Mouse (Mus musculus): ENCODE results near the gene Wdhd1. TPM values are rescaled to one million over a fixed set of nuclear protein-coding genes. Genes with fewer than 3 reads are reported as not detected.

The Wdhd1 gene
- polyA plus RNA-seq, 1 experiment from 2014 or later = 18.1 TPM

DNA sequence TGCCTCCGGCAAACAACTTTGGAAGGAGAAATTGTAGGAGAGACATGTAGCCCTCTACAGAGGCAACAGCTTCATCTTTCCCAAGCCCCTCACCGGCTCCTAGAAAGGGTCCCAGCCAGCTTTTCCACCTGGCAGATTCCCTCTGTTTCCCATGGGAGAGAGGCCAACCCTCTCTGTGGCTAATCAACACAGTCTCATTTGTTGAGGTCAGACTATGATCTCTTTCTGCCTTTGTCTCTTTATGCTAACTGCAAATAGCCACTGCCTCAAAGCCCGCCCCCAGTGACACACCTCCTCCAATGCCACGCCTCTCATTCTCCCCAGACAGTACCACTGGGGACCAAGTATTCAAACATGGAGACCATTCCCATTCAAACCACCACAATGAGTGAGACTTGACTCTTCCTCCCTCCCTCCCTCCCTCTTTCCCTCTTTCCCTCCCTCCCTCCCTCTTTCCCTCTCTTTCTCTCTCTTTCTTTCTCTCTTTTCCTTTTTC lies 66.9 kb downstream of the Wdhd1 start:
- Histone ChIP-seq H3K4me2 (no peak overlapping the region), H3K4me3 (no peak overlapping the region), H3K9ac (no peak overlapping the region), H3K4me1 (no peaks in the 10 kb centered on the region), H3K36me3 (replicated peaks) (no peaks in the 10 kb centered on the region), H3K9me3 (no peaks in the 10 kb centered on the region), H3K27me3 (replicated peaks) (no peaks in the 10 kb centered on the region), H3K27ac (no peak overlapping the region)
- no peak for ATAC-seq (replicated peaks)
- 74% methylated on average over 4 of the region's 4 CpGs for WGBS

DNA sequence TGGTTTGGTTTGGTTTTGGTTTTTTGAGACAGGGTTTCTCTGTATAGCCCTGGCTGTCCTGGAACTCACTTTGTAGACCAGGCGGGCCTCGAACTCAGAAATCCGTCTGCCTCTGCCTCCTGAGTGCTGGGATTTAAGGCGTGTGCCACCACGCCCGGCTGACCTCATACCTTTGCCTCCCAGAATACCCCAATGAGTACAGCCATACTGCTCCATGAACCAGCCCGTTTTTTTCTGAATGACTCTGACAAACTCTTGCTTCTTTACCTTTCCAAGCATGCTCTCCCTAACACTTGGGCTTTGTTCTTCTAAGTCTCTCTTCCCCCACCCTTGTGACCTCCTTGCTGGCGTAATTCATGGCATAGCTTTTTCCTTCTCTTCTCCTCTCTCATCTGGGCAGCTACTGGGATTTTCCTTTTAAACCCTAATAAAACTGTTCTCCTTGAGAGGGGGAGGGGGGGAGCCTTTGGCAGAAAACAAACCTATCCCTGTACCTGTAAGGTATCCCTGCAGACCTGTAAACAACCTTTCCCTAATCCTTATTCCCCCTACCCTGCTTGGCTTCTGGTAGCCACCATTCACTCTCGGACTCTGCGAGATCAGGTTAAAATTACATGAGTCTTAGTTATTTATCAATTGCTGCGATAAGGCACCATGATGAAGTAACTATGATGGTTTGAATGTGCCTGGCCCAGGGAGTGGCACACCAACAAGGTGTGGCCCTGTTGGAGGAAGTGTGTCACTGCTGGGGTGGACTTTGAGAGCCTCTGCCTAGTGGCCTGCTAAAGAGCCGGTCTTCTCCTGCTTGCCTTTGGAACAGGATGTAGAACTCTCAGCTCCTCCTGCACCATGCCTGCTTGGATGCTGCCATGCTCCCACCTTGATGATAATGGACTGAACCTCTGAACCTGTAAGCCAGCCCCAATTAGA lies 67.8 kb downstream of the Wdhd1 start:
- Histone ChIP-seq H3K9me3 (no peaks in the 10 kb centered on the region), H3K36me3 (replicated peaks) (no peaks in the 10 kb centered on the region), H3K27me3 (replicated peaks) (no peaks in the 10 kb centered on the region), H3K9ac (no peak overlapping the region), H3K4me3 (no peak overlapping the region), H3K4me2 (no peak overlapping the region), H3K27ac (no peak overlapping the region), H3K4me1 (no peaks in the 10 kb centered on the region)
- ATAC-seq (replicated peaks) = no peak
- 92% methylated on average over 12 of the region's 12 CpGs for WGBS

DNA sequence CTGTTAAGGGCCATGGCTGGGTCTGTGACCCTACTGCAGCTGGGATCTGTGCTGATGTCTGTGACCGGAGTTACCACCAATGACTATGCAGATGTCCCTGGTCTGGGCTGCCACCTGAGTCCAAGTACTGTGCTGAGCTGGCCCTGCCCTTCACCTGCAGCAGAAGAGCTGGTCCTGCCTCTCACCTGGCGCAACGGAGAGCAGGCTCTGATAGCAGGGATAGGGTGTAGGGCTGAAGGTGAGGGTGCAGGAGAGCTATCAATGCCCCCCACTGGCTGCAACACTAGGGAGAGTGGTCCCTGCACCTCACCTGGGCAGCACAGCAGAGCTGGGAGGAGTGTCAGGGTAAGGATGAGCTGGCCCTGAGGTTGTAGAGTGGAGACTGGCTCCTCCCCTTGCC lies 70.1 kb downstream of the Wdhd1 start:
- Histone ChIP-seq H3K9me3 (no peaks in the 10 kb centered on the region), H3K27ac (no peak overlapping the region), H3K27me3 (replicated peaks) (no peaks in the 10 kb centered on the region), H3K36me3 (replicated peaks) (no peaks in the 10 kb centered on the region), H3K9ac (no peak overlapping the region), H3K4me3 (no peak overlapping the region), H3K4me1 (no peaks in the 10 kb centered on the region), H3K4me2 (no peak overlapping the region)
- no peak for ATAC-seq (replicated peaks)
- WGBS = 88% methylated on average over 3 of the region's 3 CpGs

DNA sequence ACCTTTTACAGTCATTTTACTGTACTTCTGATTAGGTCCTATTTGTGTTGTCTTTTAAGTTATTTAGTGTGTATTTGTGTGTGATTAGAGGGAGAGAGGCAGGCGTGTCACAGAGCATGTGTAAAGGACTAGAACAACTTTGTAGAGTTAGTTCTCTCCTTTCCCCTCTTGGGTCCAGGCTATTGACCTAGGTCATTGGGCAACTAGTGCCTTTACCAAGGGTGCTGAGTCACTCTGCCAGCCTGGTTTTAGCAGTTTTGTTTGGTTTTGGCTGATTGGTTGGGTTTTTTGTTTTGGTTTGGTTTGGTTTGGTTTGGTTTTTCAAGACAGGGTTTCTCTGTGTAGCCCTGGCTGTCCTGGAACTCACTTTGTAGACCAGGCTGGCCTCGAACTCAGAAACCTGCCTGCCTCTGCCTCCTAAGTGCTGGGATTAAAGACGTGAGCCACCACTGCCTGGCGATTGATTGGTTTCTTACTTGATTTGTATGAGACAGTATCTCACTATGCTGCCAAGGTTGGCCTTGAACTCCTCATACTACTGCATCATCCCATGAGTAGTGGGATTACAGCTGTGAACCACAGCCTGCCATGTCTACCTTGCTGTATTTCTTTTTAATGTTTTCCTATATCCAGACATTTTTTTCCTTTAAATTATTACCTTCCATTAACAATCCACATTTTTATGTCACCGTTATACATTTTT lies 71.2 kb downstream of the Wdhd1 start:
- no peak overlapping the region for H3K9ac ChIP-seq
- H3K27me3 ChIP-seq (replicated peaks) = no peaks in the 10 kb centered on the region
- H3K27ac ChIP-seq = no peak overlapping the region
- WGBS = 89% methylated on average over 5 of the region's 5 CpGs
- no peak overlapping the region for H3K4me3 ChIP-seq
- no peaks in the 10 kb centered on the region for H3K4me1 ChIP-seq
- H3K36me3 ChIP-seq (replicated peaks) = no peaks in the 10 kb centered on the region
- H3K4me2 ChIP-seq = no peak overlapping the region
- no peak for ATAC-seq (replicated peaks)
- no peaks in the 10 kb centered on the region for H3K9me3 ChIP-seq

DNA sequence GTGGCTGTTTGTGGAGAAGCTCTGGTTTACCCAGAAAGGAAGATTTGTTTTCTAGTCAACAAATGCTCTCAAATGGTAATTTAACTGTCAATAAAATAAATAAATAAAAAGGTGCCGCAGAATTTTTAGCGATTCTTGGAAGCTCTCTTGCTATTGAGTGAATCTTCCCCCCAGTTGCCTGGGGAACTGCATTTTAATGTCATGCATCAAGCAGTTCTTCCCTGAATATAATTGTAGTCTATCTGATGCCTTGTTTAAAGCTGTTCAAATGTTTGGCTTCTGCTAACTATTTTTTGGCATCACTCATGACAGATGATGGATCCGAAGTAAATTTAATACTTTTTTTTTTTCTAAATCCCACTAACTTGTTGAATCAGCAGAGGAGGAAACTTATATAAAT lies 79.3 kb downstream of the Wdhd1 start:
- Histone ChIP-seq H3K4me3 (no peak overlapping the region), H3K9ac (no peak overlapping the region), H3K9me3 (no peaks in the 10 kb centered on the region), H3K4me2 (no peak overlapping the region), H3K27ac (no peak overlapping the region), H3K4me1 (no peaks in the 10 kb centered on the region), H3K36me3 (replicated peaks) (no peaks in the 10 kb centered on the region), H3K27me3 (replicated peaks) (no peaks in the 10 kb centered on the region)
- no peak for ATAC-seq (replicated peaks)
- WGBS = 69% methylated on average over 3 of the region's 3 CpGs

DNA sequence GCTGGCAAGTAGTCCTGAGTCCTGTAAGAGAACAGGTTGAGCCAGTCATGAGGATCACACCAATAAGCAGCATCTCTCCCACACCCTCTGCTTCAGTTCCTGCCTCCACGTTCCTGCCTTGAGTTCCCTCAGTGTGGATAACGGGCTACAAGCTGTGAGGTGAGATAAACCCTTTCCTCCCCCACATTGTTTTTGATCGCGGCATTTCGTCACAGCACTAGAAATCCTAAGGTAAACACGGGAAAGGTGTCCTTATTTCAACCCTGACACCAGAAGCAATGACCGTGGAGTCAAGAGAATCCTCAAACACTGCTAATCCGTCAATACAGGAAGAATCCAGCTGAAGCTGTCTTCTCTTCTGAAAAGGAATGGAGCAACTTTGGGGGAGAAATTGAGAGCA lies 79.9 kb downstream of the Wdhd1 start:
- Histone ChIP-seq H3K27me3 (replicated peaks) (no peaks in the 10 kb centered on the region), H3K36me3 (replicated peaks) (no peaks in the 10 kb centered on the region), H3K4me3 (no peak overlapping the region), H3K27ac (no peak overlapping the region), H3K9me3 (no peaks in the 10 kb centered on the region), H3K4me1 (no peaks in the 10 kb centered on the region), H3K4me2 (no peak overlapping the region), H3K9ac (no peak overlapping the region)
- ATAC-seq (replicated peaks) = no peak
- WGBS = 81% methylated on average over 8 of the region's 8 CpGs

DNA sequence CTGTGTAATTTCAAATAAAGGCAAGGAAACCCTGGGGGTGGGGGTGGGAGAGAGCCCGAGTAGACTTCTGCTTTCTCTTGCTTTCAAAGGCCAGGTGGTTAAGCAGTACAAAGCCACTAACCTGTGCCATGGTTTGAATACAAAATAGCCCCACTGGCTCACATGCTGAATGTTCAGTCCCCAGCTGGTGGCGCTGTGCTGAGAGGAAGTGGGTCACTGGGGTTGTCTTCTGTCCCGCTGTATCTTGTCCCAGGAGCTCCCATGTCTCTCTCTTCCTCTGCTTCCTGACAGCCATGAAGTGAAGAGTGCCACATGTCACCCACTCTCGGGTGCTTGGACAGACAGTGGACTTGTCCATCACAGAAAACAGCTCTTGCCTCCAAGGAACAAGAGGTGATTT lies 82.6 kb downstream of the Wdhd1 start:
- H3K4me3 ChIP-seq = no peak overlapping the region
- H3K4me1 ChIP-seq = no peaks in the 10 kb centered on the region
- no peak overlapping the region for H3K9ac ChIP-seq
- no peaks in the 10 kb centered on the region for H3K27me3 ChIP-seq (replicated peaks)
- H3K4me2 ChIP-seq = no peak overlapping the region
- no peaks in the 10 kb centered on the region for H3K9me3 ChIP-seq
- no peak overlapping the region for H3K27ac ChIP-seq
- no peak for ATAC-seq (replicated peaks)
- H3K36me3 ChIP-seq (replicated peaks) = no peaks in the 10 kb centered on the region
- 37% methylated on average over 3 of the region's 4 CpGs for WGBS

DNA sequence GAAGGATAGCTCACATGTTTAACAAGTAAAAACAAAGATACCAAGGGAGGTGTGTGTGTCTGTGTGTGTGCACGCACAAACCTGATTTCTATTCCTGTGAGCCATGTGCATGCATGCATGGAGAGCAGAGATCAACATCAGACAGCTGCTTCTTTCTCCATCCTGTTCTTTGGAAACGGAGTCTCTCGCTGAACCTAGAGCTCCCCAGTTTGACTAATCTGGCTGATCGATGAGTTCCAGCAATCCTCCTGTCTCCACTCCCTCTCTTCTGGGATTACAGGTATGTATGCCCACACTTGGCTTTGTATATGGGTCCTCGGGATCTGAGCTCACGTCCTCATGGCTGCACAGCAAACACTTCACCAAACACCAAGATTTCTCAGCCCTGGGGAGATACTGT lies 83.2 kb downstream of the Wdhd1 start:
- peaks cover 4% of the 10 kb centered on the region for H3K4me1 ChIP-seq
- H3K9ac ChIP-seq = no peak overlapping the region
- H3K27ac ChIP-seq = no peak overlapping the region
- no peaks in the 10 kb centered on the region for H3K36me3 ChIP-seq (replicated peaks)
- ATAC-seq (replicated peaks) = no peak
- H3K9me3 ChIP-seq = no peaks in the 10 kb centered on the region
- 74% methylated on average over 6 of the region's 6 CpGs for WGBS
- H3K4me3 ChIP-seq = no peak overlapping the region
- H3K4me2 ChIP-seq = no peak overlapping the region
- H3K27me3 ChIP-seq (replicated peaks) = peaks cover 2% of the 10 kb centered on the region

DNA sequence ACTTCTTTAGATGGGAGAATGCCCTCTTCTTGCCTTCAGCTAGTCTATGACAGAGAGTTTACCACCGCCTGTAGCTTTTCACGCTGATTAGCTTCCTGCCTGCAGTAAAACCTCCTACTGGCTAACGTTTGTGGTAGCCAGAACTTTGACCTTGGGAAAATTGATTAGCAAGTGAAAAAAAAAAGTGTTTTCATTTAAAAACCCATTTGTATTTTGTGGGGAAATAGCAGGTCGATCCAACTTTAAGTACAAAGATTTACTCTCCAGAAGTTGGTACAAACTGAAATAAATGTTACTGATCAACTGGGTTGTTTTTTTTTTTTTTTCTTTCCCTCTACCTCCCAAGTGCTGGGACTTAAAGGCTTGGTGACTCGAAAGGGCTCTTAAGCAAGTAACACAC lies 84.8 kb downstream of the Wdhd1 start:
- Histone ChIP-seq H3K27ac (no peak overlapping the region), H3K4me1 (peaks cover 7% of the 10 kb centered on the region), H3K27me3 (replicated peaks) (peaks cover 17% of the 10 kb centered on the region), H3K4me2 (no peak overlapping the region), H3K36me3 (replicated peaks) (no peaks in the 10 kb centered on the region), H3K9me3 (no peaks in the 10 kb centered on the region), H3K9ac (no peak overlapping the region), H3K4me3 (no peak overlapping the region)
- WGBS = 48% methylated on average over 5 of the region's 5 CpGs
- ATAC-seq (replicated peaks) = no peak

Other genes with a start within 250 kb of the Wdhd1 start
- 5.7 and 5.9 TPM in 2 replicates for gene Gch1, start 87.4 kb downstream of the Wdhd1 start, polyA plus RNA-seq (2015; fragmentation: Nextera tagmentation; extraction: Ambion mirVana)
- 2.0 and 2.4 TPM in 2 replicates for gene Socs4, start 74 bp upstream of the Wdhd1 start, polyA plus RNA-seq (2015; fragmentation: Nextera tagmentation; extraction: Ambion mirVana)
- 47.5 and 49.3 TPM in 2 replicates for gene Mapk1ip1l, start 21.4 kb upstream of the Wdhd1 start, polyA plus RNA-seq (2015; fragmentation: Nextera tagmentation; extraction: Ambion mirVana)
- 3.6 and 3.8 TPM in 2 replicates for gene Lgals3, start 90.9 kb upstream of the Wdhd1 start, polyA plus RNA-seq (2015; fragmentation: Nextera tagmentation; extraction: Ambion mirVana)
- gene Dlgap5, start 141.6 kb upstream of the Wdhd1 start, polyA plus RNA-seq (2015; fragmentation: Nextera tagmentation; extraction: Ambion mirVana) = 6.8 and 7.8 TPM in 2 replicates
- 31.9 and 36.0 TPM in 2 replicates for gene Fbxo34, start 173.6 kb upstream of the Wdhd1 start, polyA plus RNA-seq (2015; fragmentation: Nextera tagmentation; extraction: Ambion mirVana)